Mouse (Mus musculus) c-Kit-positive CD71-negative TER-119-negative erythroid progenitor cells, embryonic 14.5 days (primary cell): Measurements from ENCODE around the gene Alg12.
"Not testable (repeated sequence)": the region's sequence is repeated elsewhere in the genome, so short reads cannot be mapped to it uniquely, and the experiment has no call there.

Experiments
- DNase-seq: peaks from one replicate; pipeline ENCODE4 v3.0.0-alpha.2; 2013; ENCODE audit warnings: low read depth

Alg12 gene

DNA sequence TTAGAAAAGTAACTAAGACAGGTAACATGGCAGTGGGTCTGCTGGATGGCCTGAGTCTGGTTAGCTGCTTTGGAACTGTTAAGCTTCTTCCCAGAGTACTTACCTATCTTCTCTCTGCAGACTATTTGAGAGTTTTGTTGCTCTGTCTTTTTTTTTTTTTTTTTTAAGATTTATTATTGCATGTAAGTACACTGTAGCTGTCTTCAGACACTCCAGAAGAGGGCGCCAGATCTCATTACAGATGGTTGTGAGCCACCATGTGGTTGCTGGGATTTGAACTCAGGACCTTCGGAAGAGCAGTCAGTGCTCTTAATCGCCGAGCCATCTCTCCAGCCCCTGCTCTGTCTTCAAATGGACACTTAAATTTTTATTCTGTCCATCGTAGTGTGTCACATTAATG is 44.5 kb downstream of the Alg12 start:
- DNase-seq, result not testable (repeated sequence)

DNA sequence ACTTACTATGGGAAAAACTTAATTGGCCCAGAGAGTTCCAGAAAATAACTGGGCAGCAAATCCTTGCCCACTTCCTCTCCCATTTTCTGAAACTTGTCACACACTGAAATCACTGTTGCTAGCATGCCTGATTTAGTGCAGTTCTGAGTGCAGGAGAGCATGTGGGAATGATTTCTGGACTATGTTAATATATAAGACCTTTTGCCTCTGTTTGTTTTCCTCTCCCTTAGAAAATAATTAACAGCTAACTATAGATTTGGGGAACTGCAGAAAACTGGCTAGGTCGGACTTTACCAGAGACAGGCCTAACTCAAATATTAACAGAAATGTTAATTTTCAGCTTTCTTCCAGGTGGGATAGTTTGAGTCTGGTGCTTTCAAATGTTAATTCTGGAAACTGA is 50.6 kb downstream of the Alg12 start:
- no peak for DNase-seq

DNA sequence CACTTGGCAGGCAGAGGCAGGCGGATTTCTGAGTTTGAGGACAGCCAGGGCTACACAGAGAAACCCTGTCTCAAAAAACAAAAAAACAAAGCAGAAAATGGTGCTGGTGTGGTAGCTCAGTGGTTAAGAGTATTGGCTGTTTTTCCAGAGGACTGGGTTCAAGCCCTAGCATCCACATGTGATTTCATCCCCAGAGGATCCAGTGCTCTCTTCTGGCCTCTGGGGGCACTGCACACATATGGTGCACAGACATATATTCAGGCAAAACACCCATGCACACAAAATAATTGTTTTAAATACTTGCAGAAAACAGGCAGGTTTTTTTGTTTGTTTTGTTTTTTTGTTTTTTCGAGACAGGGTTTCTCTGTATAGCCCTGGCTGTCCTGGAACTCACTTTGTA is 53.0 kb downstream of the Alg12 start:
- DNase-seq, result not testable (repeated sequence)

DNA sequence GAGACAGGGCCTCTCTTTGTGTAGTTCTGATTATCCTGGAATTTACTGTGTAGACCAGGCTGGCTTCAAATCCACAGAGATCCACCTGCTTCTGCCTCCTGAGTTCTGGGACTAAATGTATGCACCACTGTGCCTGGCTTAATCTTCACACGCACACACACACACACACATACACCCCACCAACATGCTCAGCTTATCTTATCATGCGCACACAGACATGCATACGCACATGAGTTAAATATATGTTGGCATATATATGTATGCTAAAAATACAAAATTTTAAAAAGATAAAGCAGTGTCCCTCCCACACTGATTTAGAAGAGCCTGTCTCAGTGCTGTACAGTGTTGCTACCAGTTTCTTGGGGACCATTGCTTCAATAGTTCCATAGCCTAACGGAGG is 57.6 kb downstream of the Alg12 start:
- DNase-seq, result no peak

DNA sequence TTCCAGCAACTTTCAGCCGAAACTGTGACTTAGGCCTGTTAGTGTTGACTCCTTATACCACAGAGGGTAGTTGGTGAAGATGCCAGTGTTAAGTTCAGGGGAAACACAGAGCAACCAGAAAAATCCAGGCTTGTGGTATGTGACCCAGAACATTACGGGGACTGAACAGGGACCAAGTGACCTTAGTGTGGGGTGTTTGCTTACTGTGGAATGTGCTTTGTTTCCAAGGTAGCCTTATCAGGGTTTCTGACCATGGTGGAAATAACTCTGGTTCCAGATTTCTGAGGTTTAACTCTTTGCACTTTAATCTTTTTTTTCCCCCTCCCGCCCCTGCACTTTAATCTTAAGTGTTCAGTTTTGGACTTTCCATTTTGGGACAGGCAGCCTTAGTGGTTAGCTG is 61.1 kb downstream of the Alg12 start:
- no peak for DNase-seq

DNA sequence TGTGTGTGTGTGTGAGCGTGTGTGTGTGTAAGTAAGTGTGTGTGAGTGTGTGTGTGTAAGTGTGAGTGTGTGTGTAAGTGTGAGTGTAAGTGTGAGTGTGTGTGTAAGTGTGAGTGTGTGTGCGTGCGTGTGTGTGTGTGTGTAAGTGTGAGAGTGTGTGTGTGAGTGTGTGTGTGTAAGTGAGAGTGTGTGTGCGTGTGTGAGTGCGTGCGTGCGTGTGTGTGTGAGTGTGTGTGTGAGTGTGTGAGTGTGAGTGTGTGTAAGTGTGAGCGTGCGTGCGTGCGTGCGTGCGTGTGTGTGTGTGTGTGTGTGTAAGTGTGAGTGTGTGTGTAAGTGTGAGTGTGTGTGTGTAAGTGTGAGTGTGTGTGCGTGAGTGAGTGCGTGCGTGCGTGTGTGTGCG is 63.4 kb downstream of the Alg12 start:
- DNase-seq, result no peak
